Mouse (Mus musculus): ENCODE data around the gene Adgrg6. TPM values are rescaled to one million over a fixed set of nuclear protein-coding genes. Genes with fewer than 3 reads are reported as not detected.

The Adgrg6 gene
- polyA plus RNA-seq, 1 experiment from 2014 or later: 0.27 TPM

DNA sequence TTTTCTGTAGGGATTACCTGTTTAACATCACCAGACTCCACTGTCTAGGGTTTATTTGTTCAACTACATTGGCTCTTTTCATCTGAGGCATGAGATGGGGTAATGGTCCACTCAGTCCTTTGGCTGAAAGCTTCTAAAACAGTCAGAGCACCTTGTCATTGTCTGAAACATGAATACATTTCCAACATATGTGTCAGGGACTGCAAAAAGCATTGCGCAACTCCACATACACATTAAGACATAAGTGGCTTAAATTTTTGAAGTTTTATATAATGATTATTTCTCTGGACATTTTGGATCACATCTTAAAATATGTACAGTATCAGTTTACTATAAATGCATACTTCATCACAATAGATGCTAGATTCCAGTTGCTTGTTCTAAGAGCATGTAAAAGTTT, 14.8 kb downstream of the Adgrg6 start:
- no peak overlapping the region for H3K4me3 ChIP-seq
- no peaks in the 10 kb centered on the region for H3K36me3 ChIP-seq (replicated peaks)
- no peak for DNase-seq (ENCODE audit: extremely low spot score, low spot score)
- H3K27ac ChIP-seq: no peak overlapping the region
- no peaks in the 10 kb centered on the region for H3K4me1 ChIP-seq
- WGBS: 93% methylated on average over 1 of the region's 1 CpGs
- H3K9me3 ChIP-seq: no peaks in the 10 kb centered on the region
- H3K27me3 ChIP-seq (ENCODE audit: poor library complexity, severe bottlenecking): no peaks in the 10 kb centered on the region

DNA sequence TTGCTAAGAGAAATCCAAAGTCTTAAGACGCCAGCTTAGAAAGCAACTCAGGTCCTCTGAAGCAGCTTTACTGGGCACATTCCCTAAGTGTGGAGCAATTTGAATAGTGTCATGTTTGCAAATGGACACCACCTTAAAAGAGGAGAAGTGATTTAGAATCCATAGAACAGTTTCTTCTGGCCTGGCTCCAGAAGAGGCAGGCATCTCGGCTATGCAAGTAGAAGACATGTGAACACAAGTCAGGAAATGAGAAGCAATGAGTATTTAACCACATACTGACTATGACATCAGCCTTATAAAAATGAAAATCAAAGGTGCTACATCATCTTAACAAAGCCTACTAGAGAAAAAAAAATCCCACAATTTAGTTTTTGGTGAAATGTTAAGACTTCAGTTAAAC, 17.7 kb downstream of the Adgrg6 start:
- Histone ChIP-seq H3K27ac (no peak overlapping the region), H3K4me3 (no peak overlapping the region), H3K4me1 (no peaks in the 10 kb centered on the region), H3K9me3 (no peaks in the 10 kb centered on the region), H3K36me3 (replicated peaks) (no peaks in the 10 kb centered on the region), H3K27me3 (ENCODE audit: poor library complexity, severe bottlenecking) (no peaks in the 10 kb centered on the region)
- DNase-seq (ENCODE audit: extremely low spot score, low spot score): no peak
- 84% methylated on average over 2 of the region's 2 CpGs for WGBS

DNA sequence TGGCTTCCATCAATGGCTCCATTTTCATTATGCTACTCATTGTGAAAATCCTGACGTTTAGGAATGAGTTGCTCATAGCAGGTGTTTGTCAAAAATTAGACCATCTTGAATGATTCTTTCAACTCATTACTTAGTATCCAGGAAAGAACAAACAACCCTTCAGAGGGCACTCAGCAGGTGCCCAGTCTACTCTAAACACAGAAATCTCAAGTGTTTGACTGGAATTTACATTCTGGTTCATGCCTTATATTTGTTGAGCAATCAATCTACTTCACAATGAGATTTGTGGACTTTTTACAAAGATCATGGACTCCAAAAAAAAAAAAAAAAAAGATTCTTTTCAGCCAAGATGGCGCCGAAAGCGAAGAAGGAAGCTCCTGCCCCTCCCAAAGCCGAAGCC, 22.7 kb downstream of the Adgrg6 start:
- Histone ChIP-seq H3K36me3 (replicated peaks) (no peaks in the 10 kb centered on the region), H3K4me1 (no peaks in the 10 kb centered on the region), H3K27me3 (ENCODE audit: poor library complexity, severe bottlenecking) (no peaks in the 10 kb centered on the region), H3K4me3 (no peak overlapping the region), H3K27ac (no peak overlapping the region), H3K9me3 (no peaks in the 10 kb centered on the region)
- no peak for DNase-seq (ENCODE audit: extremely low spot score, low spot score)
- 89% methylated on average over 5 of the region's 5 CpGs for WGBS

- Histone ChIP-seq H3K36me3 (replicated peaks) (no peaks in the 10 kb centered on the region), H3K27ac (no peak overlapping the region), H3K27me3 (ENCODE audit: poor library complexity, severe bottlenecking) (no peaks in the 10 kb centered on the region), H3K9me3 (no peaks in the 10 kb centered on the region), H3K4me3 (no peak overlapping the region), H3K4me1 (no peaks in the 10 kb centered on the region)
- WGBS: 81% methylated on average over 8 of the region's 8 CpGs
- DNase-seq (ENCODE audit: extremely low spot score, low spot score): no peak
Measured at GRCm38 (mm10) chr10:14520912-14521675, 24.4 kb downstream of the Adgrg6 start.

- Histone ChIP-seq H3K9me3 (no peaks in the 10 kb centered on the region), H3K27ac (no peak overlapping the region), H3K36me3 (replicated peaks) (no peaks in the 10 kb centered on the region), H3K4me3 (no peak overlapping the region), H3K4me1 (no peaks in the 10 kb centered on the region), H3K27me3 (ENCODE audit: poor library complexity, severe bottlenecking) (no peaks in the 10 kb centered on the region)
- WGBS: 80% methylated on average over 5 of the region's 5 CpGs
- no peak for DNase-seq (ENCODE audit: extremely low spot score, low spot score)
Measured at GRCm38 (mm10) chr10:14517909-14518308, 27.6 kb downstream of the Adgrg6 start.

DNA sequence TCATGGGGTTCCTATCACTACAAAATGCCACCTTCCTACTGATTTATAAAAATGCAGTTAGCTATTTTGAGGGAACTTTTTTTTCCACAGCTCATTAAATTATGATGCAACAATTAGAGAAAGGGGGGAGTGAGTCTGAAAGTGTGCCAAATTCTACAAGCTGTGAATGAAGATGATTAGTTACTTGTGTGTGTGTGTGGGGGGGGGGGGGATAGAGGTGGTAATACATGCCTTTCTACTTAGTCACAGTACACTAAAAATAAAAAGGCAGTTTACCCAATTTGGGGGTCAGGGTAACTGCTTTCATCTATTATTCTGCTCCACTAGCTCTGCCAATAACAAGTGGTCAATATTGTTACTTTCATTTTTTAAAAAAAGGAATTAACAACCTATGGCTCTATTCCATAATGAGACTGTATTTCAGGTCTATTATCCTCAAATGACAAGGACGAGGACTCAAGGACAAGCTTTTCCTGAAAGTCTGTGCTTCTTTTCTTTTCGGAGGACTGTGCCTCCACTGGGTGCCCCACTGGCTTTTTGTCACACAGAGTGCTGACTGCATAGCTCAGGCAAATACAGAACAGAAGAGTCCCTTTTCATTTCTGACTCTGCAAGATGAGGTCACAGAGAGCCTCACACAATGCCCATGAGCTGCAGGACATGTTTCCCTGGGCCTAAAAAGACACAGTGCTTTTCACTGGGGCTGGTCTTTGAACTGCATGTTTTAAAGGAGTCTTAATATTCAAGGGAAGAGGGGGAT, 33.4 kb downstream of the Adgrg6 start:
- Histone ChIP-seq H3K9me3 (no peaks in the 10 kb centered on the region), H3K27ac (no peak overlapping the region), H3K4me1 (peaks cover 11% of the 10 kb centered on the region), H3K36me3 (replicated peaks) (no peaks in the 10 kb centered on the region), H3K4me3 (no peak overlapping the region), H3K27me3 (ENCODE audit: poor library complexity, severe bottlenecking) (no peaks in the 10 kb centered on the region)
- DNase-seq (ENCODE audit: extremely low spot score, low spot score): peak; percentile 15
- 23% methylated on average over 2 of the region's 2 CpGs for WGBS

DNA sequence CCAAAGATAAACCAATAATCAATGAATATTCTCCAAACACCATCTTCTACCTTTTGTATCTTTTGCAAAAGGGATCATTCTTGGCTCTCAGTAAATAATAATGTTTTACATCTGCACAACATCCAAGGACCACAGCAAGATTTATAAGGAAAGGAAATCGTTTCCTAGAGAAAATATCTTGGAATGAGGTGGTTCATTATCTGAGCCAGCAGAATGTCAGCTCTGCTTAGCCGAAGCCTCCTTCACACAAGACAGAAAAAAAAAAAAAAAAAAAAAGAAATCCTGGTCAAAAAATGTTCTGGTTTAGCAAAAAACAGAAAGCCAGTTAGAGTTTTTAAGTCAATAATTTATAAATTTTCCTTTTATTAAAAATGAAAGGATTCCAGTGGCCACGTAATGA, 34.3 kb downstream of the Adgrg6 start:
- WGBS: 84% methylated on average over 3 of the region's 3 CpGs
- Histone ChIP-seq H3K4me1 (peaks cover 11% of the 10 kb centered on the region), H3K27me3 (ENCODE audit: poor library complexity, severe bottlenecking) (no peaks in the 10 kb centered on the region), H3K27ac (no peak overlapping the region), H3K36me3 (replicated peaks) (no peaks in the 10 kb centered on the region), H3K9me3 (no peaks in the 10 kb centered on the region), H3K4me3 (no peak overlapping the region)
- DNase-seq (ENCODE audit: extremely low spot score, low spot score): no peak

- Histone ChIP-seq H3K4me1 (no peaks in the 10 kb centered on the region), H3K27me3 (ENCODE audit: poor library complexity, severe bottlenecking) (no peaks in the 10 kb centered on the region), H3K27ac (no peak overlapping the region), H3K9me3 (no peaks in the 10 kb centered on the region), H3K36me3 (replicated peaks) (no peaks in the 10 kb centered on the region), H3K4me3 (no peak overlapping the region)
- DNase-seq (ENCODE audit: extremely low spot score, low spot score): no peak
Measured at GRCm38 (mm10) chr10:14495658-14496057, 49.8 kb downstream of the Adgrg6 start.

DNA sequence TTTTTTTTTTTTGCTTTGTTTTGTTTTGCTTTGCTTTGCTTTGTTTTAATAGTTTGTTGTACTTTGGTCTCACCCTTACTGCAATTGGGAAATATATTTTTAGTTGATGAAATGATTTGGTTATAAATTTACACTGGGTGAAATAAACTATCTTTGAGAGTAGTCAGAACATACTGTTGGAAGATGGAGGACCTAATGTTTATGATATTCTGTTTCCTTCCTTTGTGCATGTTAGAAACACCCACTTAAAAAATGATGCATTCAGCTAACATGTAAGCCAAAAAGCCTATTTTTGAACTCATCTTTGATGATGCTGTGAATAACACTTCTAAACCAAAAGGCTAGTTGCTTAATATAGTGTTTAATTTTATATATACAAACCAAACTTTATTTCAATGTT, 50.3 kb downstream of the Adgrg6 start:
- no peaks in the 10 kb centered on the region for H3K9me3 ChIP-seq
- no peak for DNase-seq (ENCODE audit: extremely low spot score, low spot score)
- H3K36me3 ChIP-seq (replicated peaks): no peaks in the 10 kb centered on the region
- H3K27ac ChIP-seq: no peak overlapping the region
- H3K4me1 ChIP-seq: no peaks in the 10 kb centered on the region
- H3K4me3 ChIP-seq: no peak overlapping the region
- H3K27me3 ChIP-seq (ENCODE audit: poor library complexity, severe bottlenecking): no peaks in the 10 kb centered on the region

- DNase-seq (ENCODE audit: extremely low spot score, low spot score): no peak
- Histone ChIP-seq H3K27me3 (ENCODE audit: poor library complexity, severe bottlenecking) (no peaks in the 10 kb centered on the region), H3K36me3 (replicated peaks) (no peaks in the 10 kb centered on the region), H3K4me3 (no peak overlapping the region), H3K27ac (no peak overlapping the region), H3K9me3 (no peaks in the 10 kb centered on the region), H3K4me1 (no peaks in the 10 kb centered on the region)
- 85% methylated on average over 4 of the region's 4 CpGs for WGBS
Measured at GRCm38 (mm10) chr10:14491838-14492237, 53.6 kb downstream of the Adgrg6 start.

DNA sequence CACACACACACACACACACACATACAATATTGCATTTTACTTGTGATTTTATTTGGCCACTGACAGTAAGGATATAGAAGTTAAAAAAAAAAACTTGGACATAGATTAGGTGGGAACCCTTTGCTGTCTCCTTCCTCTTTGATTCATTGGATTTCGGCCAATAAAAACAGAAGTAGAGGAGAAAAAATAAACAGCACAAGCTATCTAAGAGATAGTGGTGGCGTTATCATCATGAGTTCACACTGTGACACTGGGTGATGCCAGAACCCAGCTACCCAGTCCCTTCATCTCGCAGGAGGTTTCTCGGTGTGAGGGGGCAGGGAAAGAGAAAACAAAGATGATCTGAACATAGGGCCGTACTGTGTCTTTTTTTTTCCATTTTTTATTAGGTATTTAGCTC, 62.2 kb downstream of the Adgrg6 start:
- Histone ChIP-seq H3K27ac (no peak overlapping the region), H3K4me1 (no peaks in the 10 kb centered on the region), H3K4me3 (no peak overlapping the region), H3K27me3 (ENCODE audit: poor library complexity, severe bottlenecking) (no peaks in the 10 kb centered on the region), H3K36me3 (replicated peaks) (no peaks in the 10 kb centered on the region), H3K9me3 (no peaks in the 10 kb centered on the region)
- WGBS: 90% methylated on average over 5 of the region's 5 CpGs
- DNase-seq (ENCODE audit: extremely low spot score, low spot score): no peak

DNA sequence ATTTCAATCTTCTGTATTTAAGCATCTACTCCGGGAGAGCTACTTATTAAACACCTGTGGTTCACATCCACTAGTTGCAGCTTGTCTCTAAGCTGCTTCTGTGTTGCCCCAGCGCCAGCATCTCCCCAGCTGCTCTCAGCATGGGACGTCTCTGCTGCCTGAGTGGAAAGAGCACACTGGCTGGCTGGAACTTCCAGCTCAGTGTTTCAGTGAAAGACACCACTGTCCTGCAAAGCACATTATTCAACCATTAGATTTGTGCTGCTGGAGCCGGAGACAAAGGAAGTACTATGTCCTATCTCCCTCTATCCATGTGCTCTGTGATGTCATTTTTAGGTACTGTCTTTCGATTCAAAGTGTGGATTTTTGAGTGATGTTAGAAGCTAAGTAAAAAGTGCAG, 63.0 kb downstream of the Adgrg6 start:
- WGBS: 38% methylated on average over 5 of the region's 5 CpGs

DNA sequence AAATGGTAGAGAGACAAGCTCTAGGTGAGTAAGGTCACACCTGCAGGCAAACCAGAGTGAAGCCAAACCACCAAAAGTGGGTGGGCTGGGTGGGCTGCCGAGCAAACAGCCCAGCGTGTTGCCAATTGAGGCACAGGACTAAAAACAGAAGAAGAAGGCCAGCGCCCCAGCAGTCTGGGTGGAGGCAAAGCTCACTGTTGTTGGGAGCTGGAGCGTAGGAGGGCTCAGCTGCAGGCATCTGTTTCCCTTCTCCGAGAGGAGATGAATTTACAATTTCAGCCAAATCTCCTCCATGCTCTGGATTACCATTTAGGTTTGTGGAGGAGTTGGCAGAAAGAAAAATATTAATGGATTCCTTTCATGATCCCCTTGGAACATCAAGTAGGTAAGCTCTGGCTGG, 64.5 kb downstream of the Adgrg6 start:
- Histone ChIP-seq H3K27me3 (ENCODE audit: poor library complexity, severe bottlenecking) (no peaks in the 10 kb centered on the region), H3K4me3 (no peak overlapping the region), H3K4me1 (no peaks in the 10 kb centered on the region), H3K27ac (no peak overlapping the region), H3K36me3 (replicated peaks) (no peaks in the 10 kb centered on the region), H3K9me3 (no peaks in the 10 kb centered on the region)
- WGBS: 56% methylated on average over 5 of the region's 5 CpGs
- DNase-seq (ENCODE audit: extremely low spot score, low spot score): no peak

More for the DNA sequence above, 63.0 kb downstream of the Adgrg6 start:
- Histone ChIP-seq H3K4me3 (no peak overlapping the region), H3K27ac (no peak overlapping the region), H3K9me3 (no peaks in the 10 kb centered on the region), H3K27me3 (ENCODE audit: poor library complexity, severe bottlenecking) (no peaks in the 10 kb centered on the region), H3K36me3 (replicated peaks) (no peaks in the 10 kb centered on the region), H3K4me1 (no peaks in the 10 kb centered on the region)
- DNase-seq (ENCODE audit: extremely low spot score, low spot score): no peak

All from forebrain, embryonic 10.5 days (tissue).